Mouse (Mus musculus) liver, embryonic 16.5 days (tissue): ENCODE data around the gene Dnm3. TPM values are rescaled to one million over a fixed set of nuclear protein-coding genes. Genes with fewer than 3 reads are reported as not detected.
A peak's percentile ranks its signal among the peaks of the same experiment; 100 is the strongest.

Experiments used
- ATAC-seq: fragments of 200-750 bp; cut with Nextera tagmentation; 2 replicates; pipeline ENCODE4 v1.8.0; 2017; ENCODE audit warnings: low read depth, mild to moderate bottlenecking, moderate number of reproducible peaks, moderate library complexity
- H3K27ac ChIP-seq: fragments of 300-500 bp; sonication (generic); 2 replicates; pipeline ENCODE4 v1.5.1; 2014; ENCODE audit warnings: mild to moderate bottlenecking, low read length
- H3K27me3 ChIP-seq: fragments of 300-500 bp; sonication (generic); 2 replicates; pipeline ENCODE4 v1.6.1; 2014; ENCODE audit warnings: low read depth, low read length, mixed read lengths; ENCODE audit not compliant: control insufficient read depth, insufficient read depth
- H3K36me3 ChIP-seq: fragments of 300-500 bp; sonication (generic); 2 replicates; pipeline ENCODE4 v1.6.1; 2014; ENCODE audit warnings: mild to moderate bottlenecking; ENCODE audit not compliant: control insufficient read depth, insufficient read depth
- H3K4me1 ChIP-seq: fragments of 300-500 bp; sonication (generic); 2 replicates; pipeline ENCODE4 v1.6.1; 2014; ENCODE audit warnings: low read depth, low read length, mixed read lengths; ENCODE audit not compliant: control insufficient read depth
- H3K4me2 ChIP-seq: fragments of 300-500 bp; sonication (generic); 2 replicates; pipeline ENCODE4 v1.6.1; 2014; ENCODE audit warnings: low read depth, low read length, mixed read lengths
- H3K4me3 ChIP-seq: fragments of 300-500 bp; sonication (generic); 2 replicates; pipeline ENCODE4 v1.5.1; 2014; ENCODE audit warnings: low read depth, mild to moderate bottlenecking, low read length
- H3K9ac ChIP-seq: fragments of 300-500 bp; sonication (generic); 2 replicates; pipeline ENCODE4 v1.6.1; 2014; ENCODE audit warnings: low read depth, low read length
- H3K9me3 ChIP-seq: fragments of 300-500 bp; sonication (generic); replicated peaks from 2 replicates; pipeline ENCODE4 v1.6.1; 2016; ENCODE audit warnings: low read length; ENCODE audit not compliant: control insufficient read depth
- WGBS: fragments of 180-500 bp; shearing (Covaris S2); extraction: QIAGEN DNeasy Blood & Tissue Kit; methylation state at CpG from one replicate; pipeline ENCODE4 v1.1.7; 2014; ENCODE audit not compliant: insufficient replicate concordance; 5-methylcytosine and 5-hydroxymethylcytosine counted together
- polyA plus RNA-seq: library from polyadenylated mRNA; unstranded; fragments of >200 nt; fragmentation: Nextera tagmentation; extraction: Ambion mirVana; gene quantifications from 2 replicates; pipeline ENCODE4 v1.2.1, GENCODE M21; 2015

Dnm3 gene
- polyA plus RNA-seq, 1 experiment from 2014 or later: 1.5 TPM

DNA sequence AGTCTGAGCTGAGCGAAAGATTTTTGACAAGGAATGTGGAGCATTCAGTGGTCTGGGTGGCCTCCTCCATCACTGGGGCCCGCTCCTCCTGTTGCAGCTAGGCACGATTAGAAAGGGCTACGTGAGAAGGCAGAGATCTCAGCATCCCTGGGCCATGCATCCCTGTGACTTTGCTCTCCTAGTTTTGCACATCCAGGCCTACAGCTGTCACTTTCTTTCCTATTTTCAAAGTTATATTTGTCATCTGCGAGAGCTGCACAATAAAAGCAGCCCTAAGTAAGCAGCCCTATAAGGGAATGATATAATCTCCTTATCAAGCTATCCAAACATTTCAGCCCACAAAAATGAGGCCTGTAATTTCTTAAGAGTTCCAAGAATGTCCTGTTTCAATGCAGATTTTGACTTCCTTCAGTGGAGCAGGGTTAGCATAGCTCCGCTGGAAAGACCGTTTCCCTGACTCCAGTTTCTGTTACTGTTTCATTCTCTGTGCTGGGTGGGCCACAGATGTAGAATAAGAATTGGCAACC lies 252.2 kb downstream of the Dnm3 start:
- Histone ChIP-seq H3K27me3 (no peaks in the 10 kb centered on the region), H3K4me2 (no peak overlapping the region), H3K27ac (no peak overlapping the region), H3K4me3 (no peak overlapping the region), H3K36me3 (no peaks in the 10 kb centered on the region), H3K4me1 (no peaks in the 10 kb centered on the region), H3K9ac (no peak overlapping the region), H3K9me3 (no peaks in the 10 kb centered on the region)
- ATAC-seq: no peak
- WGBS: 66% methylated on average over 7 of the region's 7 CpGs

DNA sequence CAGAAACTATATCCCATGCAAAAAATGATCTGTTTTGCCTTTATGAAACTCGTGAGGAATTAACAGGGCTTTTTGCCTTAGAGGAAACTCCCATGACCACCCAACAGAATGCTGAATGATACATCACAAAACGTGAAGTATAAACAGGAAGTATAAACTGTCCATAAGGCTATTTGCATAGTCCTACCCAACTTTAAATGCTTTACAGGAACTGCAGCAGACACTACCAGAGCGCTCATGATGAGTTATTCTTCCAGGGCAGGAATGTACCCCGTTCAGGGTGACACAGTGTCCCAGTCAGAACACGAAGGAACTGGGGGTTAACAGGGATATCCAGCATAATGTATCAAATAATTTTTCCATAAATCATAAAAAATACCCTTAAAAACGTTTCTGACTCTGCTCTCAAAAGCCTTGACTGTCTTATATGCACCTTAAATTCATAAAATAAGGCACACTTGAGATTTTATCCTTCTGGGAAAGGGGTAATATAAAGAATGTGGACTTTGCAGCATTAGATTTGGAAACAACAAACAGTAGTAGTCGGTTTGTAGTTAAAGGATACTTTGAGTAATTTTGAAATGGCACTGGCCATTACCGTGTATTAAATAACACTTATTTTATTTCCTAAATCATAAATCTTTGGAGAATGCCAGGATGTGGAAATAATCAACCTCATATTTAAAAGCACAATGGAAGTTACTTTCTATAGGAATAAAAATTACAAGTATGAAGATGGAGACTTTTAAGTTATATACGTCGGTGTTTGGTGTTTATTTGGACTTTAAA lies 252.8 kb downstream of the Dnm3 start:
- H3K4me1 ChIP-seq: no peaks in the 10 kb centered on the region
- no peaks in the 10 kb centered on the region for H3K9me3 ChIP-seq
- no peak overlapping the region for H3K9ac ChIP-seq
- no peak overlapping the region for H3K27ac ChIP-seq
- H3K36me3 ChIP-seq: no peaks in the 10 kb centered on the region
- no peak overlapping the region for H3K4me2 ChIP-seq
- ATAC-seq: no peak
- H3K4me3 ChIP-seq: no peak overlapping the region
- no peaks in the 10 kb centered on the region for H3K27me3 ChIP-seq
- 47% methylated on average over 10 of the region's 10 CpGs for WGBS

DNA sequence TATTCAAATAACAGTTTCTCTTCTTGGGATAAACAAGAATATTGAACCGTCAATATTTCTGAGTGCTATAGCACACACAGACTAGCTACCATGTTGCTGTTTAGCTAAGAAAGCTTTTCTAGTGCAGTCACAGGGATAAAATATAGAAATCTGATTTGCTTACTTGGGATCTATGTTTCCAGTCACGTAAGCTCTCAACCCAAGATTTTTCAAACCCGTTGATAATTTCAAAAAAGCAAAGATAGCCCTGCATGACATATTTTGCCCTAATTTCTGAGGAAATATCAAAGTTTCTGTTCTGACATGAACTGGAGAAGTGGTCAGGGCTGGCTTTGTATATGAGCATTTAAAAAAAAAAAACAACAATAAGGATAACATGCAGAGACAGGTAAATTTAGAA lies 253.8 kb downstream of the Dnm3 start:
- no peaks in the 10 kb centered on the region for H3K27me3 ChIP-seq
- ATAC-seq: no peak
- H3K36me3 ChIP-seq: no peaks in the 10 kb centered on the region
- H3K4me1 ChIP-seq: no peaks in the 10 kb centered on the region
- 63% methylated on average over 3 of the region's 3 CpGs for WGBS
- H3K4me2 ChIP-seq: no peak overlapping the region
- H3K4me3 ChIP-seq: no peak overlapping the region
- H3K9me3 ChIP-seq: no peaks in the 10 kb centered on the region
- H3K9ac ChIP-seq: no peak overlapping the region
- no peak overlapping the region for H3K27ac ChIP-seq

DNA sequence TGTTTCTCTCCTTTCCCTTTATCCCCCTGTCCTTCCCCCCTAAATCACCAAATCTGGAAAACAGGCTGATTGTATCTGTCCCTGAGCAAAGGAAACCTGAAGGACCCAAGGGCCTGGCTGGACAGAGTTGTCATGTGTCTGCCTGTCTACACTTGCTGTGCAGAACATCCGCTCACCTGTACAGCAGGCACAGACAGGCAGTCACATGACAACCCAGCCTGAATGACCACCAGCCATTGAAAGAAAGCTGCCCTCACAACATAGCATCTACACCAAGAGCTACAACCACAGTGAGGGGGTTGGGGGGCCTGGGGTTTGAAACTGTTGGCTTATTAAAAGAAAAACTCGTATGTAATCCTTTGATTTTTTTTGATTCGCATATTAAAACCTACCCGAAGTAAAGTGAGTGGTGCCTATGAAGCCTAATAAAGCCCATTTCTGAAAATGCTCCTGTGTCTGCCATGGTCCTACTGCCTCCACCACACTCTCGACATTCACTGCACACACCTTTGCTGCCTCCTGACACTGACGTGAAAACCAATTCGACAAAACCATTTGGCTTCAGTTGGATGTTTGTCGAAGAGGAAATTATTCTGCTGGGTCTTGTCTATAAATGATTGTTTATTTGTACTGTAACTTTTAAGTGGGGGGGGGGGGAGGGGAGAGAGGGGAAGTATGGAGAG lies 254.4 kb downstream of the Dnm3 start:
- no peaks in the 10 kb centered on the region for H3K27me3 ChIP-seq
- no peak overlapping the region for H3K9ac ChIP-seq
- H3K27ac ChIP-seq: no peak overlapping the region
- no peak overlapping the region for H3K4me3 ChIP-seq
- no peaks in the 10 kb centered on the region for H3K9me3 ChIP-seq
- H3K4me1 ChIP-seq: no peaks in the 10 kb centered on the region
- no peaks in the 10 kb centered on the region for H3K36me3 ChIP-seq
- ATAC-seq: no peak
- H3K4me2 ChIP-seq: no peak overlapping the region
- WGBS: 68% methylated on average over 8 of the region's 8 CpGs

DNA sequence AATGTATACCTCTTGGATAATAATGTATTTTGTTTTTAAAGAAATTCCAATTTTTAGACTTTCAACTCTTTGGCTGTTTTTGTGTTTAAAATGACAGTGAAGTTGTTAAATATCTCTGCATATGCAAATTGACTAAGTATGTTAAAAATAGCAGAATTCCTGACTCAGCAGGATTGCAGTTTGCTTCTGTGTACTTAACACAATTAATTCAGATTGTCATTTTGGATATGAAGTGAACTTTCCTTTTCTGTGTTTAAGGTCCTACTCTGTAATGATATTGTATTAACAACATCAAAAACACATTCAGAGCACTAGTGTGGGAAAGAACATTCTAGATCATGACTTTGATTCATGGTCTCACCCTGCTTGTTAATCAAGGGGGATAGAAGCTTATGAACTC lies 255.5 kb downstream of the Dnm3 start:
- no peak overlapping the region for H3K27ac ChIP-seq
- no peak overlapping the region for H3K4me3 ChIP-seq
- H3K4me1 ChIP-seq: no peaks in the 10 kb centered on the region
- H3K27me3 ChIP-seq: no peaks in the 10 kb centered on the region
- no peak for ATAC-seq
- H3K9me3 ChIP-seq: no peaks in the 10 kb centered on the region
- H3K4me2 ChIP-seq: no peak overlapping the region
- no peak overlapping the region for H3K9ac ChIP-seq
- H3K36me3 ChIP-seq: no peaks in the 10 kb centered on the region

DNA sequence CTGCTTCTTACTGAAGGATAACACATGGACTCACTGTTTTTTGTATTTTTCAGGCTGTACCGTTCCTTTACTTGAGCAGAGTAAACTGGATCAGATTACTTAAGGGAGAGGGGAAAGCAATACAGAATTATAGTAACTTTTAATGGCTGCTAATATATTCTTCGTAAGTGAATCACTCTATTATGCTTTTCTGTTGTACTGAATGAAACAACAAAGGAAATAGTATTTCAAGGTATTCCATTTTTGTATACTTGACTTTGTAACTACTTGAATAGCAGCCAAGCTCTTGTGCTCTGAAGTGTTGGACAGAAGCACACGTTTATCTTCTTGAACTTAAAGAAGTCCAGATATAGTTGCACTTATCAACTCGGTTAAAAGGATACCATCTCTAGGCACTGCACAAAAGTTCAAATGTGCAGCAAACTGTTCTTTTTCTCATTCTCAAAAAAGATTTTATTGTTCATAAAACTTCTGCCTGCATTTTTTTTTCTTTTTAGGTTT lies 256.0 kb downstream of the Dnm3 start:
- no peak overlapping the region for H3K27ac ChIP-seq
- no peak overlapping the region for H3K4me3 ChIP-seq
- H3K4me2 ChIP-seq: no peak overlapping the region
- no peaks in the 10 kb centered on the region for H3K4me1 ChIP-seq
- H3K9ac ChIP-seq: no peak overlapping the region
- H3K36me3 ChIP-seq: no peaks in the 10 kb centered on the region
- H3K27me3 ChIP-seq: no peaks in the 10 kb centered on the region
- no peak for ATAC-seq
- 46% methylated on average over 4 of the region's 4 CpGs for WGBS
- H3K9me3 ChIP-seq: no peaks in the 10 kb centered on the region

DNA sequence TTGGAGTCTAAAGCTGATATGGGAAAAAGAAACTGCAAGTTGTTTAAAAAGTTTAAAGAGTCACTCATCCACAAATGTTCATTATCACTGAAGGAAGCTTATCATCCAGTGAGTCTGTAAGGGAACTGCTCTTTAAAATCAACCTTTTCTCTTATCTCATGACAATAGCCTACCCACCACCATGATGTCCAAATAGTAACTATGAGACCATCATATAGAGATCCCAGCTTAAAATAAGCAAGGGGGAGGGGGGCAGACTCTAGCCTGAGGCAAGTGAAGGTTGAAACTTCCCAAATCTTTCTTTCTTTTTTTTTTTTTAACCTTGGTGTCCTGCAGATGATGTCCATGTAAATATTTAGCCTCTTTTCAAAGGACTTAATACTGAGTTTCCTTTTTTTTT lies 256.9 kb downstream of the Dnm3 start:
- Histone ChIP-seq H3K4me3 (no peak overlapping the region), H3K27ac (no peak overlapping the region), H3K4me2 (no peak overlapping the region)

DNA sequence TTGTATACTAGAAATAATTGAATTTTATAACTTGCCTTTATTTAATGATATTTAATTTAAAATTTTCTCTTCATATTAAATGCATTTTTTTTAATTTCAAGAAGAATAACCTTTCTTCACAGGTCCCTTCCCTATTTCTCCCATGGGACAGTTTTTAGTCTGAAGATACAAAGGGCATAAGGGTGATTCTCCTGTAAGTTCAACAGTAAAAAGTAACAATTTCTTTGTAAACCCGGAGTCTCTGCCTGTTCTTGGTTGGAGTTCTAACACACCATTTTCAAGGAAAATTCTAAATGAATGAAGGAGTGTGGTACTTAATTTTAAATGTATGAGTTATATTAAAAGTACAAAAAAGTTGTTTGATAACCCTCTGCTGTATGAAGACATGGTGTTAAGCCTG lies 258.1 kb downstream of the Dnm3 start:
- Histone ChIP-seq H3K4me2 (no peak overlapping the region), H3K9ac (no peak overlapping the region), H3K27ac (no peak overlapping the region), H3K36me3 (no peaks in the 10 kb centered on the region), H3K9me3 (no peaks in the 10 kb centered on the region), H3K4me3 (no peak overlapping the region), H3K27me3 (no peaks in the 10 kb centered on the region), H3K4me1 (no peaks in the 10 kb centered on the region)
- no peak for ATAC-seq
- 63% methylated on average over 1 of the region's 1 CpGs for WGBS

More for the DNA sequence above, 256.9 kb downstream of the Dnm3 start:
- no peaks in the 10 kb centered on the region for H3K36me3 ChIP-seq
- H3K9me3 ChIP-seq: no peaks in the 10 kb centered on the region
- H3K27me3 ChIP-seq: no peaks in the 10 kb centered on the region
- H3K9ac ChIP-seq: no peak overlapping the region
- no peak for ATAC-seq
- H3K4me1 ChIP-seq: no peaks in the 10 kb centered on the region

DNA sequence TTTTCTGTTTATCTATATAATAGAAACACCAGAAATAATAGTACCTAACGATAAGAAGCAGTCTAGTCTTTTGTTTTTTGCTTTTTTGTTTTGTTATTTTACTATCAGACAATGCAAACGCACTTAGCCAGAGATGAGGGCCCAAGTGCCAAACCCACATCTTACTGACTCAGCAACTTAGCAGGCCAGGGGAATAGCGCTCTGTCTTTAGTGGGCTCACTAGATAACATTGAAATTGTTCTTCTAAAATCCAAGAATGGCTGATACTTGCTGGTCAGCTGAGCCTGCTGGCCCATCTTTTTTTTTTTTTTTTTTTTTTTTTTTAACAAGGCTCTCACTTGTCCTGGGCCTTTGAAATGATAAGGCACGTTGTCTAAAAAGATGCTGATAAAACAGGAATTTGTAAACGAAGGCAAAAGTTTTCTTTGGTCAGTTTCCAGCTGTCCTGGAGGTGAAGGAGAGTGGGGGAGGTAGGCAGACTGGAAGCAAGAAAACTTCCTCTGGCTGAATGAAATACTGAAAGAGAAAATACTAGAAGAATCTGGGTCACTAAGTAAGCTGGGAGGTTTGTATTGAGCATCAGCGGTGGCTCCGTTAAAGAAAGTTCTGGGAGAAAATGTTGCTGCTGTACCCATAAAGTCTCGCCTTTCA lies 259.2 kb downstream of the Dnm3 start:
- no peaks in the 10 kb centered on the region for H3K4me1 ChIP-seq
- 0 out of 2 replicates have a peak, but pooled peaks have one; percentile 24 for ATAC-seq
- no peaks in the 10 kb centered on the region for H3K9me3 ChIP-seq
- no peak overlapping the region for H3K4me2 ChIP-seq
- no peaks in the 10 kb centered on the region for H3K36me3 ChIP-seq
- H3K27ac ChIP-seq: no peak overlapping the region
- no peak overlapping the region for H3K4me3 ChIP-seq
- no peak overlapping the region for H3K9ac ChIP-seq
- H3K27me3 ChIP-seq: no peaks in the 10 kb centered on the region
- 35% methylated on average over 8 of the region's 8 CpGs for whole genome bisulfite sequencing
